Mouse (Mus musculus): Measurements from ENCODE around the gene Sltm. TPM values are rescaled to one million over a fixed set of nuclear protein-coding genes. Genes with fewer than 3 reads are reported as not detected.

The Sltm gene
- polyA plus RNA-seq, 1 experiment: 6.6 TPM

DNA sequence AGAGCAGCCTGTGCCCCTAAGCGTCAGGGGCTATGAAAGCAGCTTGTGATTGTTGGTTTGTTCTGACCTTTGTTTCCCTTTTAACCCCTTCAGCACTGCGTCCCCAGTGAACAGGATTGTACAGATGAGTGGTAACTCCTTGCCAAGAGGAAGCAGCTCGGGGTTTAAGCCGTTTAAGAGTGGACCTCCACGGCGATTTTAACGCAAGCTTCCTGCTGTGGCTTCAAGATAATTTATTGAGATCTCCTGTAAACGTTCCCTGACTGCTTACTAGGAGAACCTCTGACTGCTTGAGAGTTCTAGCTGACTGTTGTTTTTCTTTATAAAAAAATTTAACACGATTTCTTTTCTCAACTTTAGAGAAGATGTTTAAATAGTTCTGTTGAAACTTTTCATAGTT lies 48.9 kb downstream of the Sltm start:
- Histone ChIP-seq H3K27me3 (ENCODE audit: control insufficient read depth, insufficient read depth, low read length) (no peaks in the 10 kb centered on the region), H3K36me3 (ENCODE audit: control insufficient read depth, insufficient read depth, low read length) (peaks cover 47% of the 10 kb centered on the region), H3K4me1 (ENCODE audit: control insufficient read depth, insufficient read depth, insufficient read length) (no peaks in the 10 kb centered on the region; the same call in 1 of the 2 replicates), H3K27ac (ENCODE audit: insufficient read depth, low read length) (no peak overlapping the region), H3K4me3 (ENCODE audit: extremely low read depth, insufficient read depth, insufficient read length) (no peak overlapping the region)
- TF ChIP-seq POLR2A (IDR thresholded peaks at IDR 0.05; ENCODE audit: low read depth, low read length): no peak
- TF ChIP-seq CTCF (IDR thresholded peaks at IDR 0.05; ENCODE audit: extremely low read depth, insufficient read depth, insufficient read length, insufficient replicate concordance): no peak
- WGBS: 27% methylated on average over 9 of the region's 9 CpGs
- no peak for DNase-seq (ENCODE audit: low read depth in 1 of 2, low spot score in 2 of 2)

DNA sequence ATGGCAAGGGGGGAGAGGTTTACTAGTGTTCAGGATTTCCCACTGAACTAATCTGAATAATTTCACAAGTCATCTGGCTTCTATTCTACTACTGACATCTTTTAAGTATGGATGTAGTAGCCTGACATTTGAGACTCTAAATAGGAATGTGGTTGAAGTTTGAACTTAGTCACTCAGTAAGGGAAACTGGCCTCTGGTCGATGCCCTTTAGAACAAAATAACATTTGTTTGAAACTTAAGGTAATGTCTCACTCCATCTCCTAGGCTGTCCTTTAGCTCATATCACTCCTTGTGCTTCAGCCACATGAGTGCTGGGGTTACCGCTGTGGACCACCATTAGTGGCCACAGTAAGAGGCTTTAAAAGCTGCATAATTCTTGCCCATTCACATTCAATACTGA lies 55.7 kb downstream of the Sltm start:
- Histone ChIP-seq H3K36me3 (ENCODE audit: control insufficient read depth, insufficient read depth, low read length) (peaks cover 13% of the 10 kb centered on the region), H3K27me3 (ENCODE audit: control insufficient read depth, insufficient read depth, low read length) (no peaks in the 10 kb centered on the region), H3K4me3 (ENCODE audit: extremely low read depth, insufficient read depth, insufficient read length) (no peak overlapping the region), H3K4me1 (ENCODE audit: control insufficient read depth, insufficient read depth, insufficient read length) (no peaks in the 10 kb centered on the region), H3K27ac (ENCODE audit: insufficient read depth, low read length) (no peak overlapping the region)
- no peak for DNase-seq (ENCODE audit: low read depth in 1 of 2, low spot score in 2 of 2)
- TF ChIP-seq CTCF (IDR thresholded peaks at IDR 0.05; ENCODE audit: extremely low read depth, insufficient read depth, insufficient read length, insufficient replicate concordance) (no peak), POLR2A (IDR thresholded peaks at IDR 0.05; ENCODE audit: low read depth, low read length) (no peak)
- WGBS: 97% methylated on average over 2 of the region's 2 CpGs

DNA sequence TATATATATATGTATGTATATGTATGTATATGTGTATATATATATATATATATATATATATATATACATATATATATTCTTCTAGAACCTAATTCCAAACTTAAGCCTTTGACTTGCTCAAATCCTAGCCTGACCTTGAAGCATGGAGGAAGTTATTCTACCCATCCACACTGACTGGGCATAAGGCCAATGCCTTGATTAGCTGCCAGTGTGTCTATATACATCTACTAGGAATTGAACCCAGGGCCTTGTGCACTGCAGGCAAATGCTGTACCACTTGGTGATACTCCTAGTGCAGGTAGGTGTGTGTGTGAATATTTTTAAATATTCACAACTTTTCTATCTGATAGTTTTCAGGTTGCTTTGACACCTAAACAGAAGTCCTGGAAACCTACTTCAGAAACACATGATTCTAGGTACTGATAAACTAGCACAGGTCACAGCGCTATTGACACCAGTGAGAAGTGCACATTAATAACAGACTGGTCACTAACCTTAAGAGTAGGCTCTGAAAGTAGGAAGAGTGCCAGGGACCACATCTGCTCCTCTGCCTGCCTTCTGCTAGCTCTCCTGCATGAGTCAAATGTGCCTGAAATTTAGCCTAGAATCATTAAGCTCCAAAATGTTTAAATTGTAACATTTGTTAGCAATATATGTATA lies 59.8 kb downstream of the Sltm start:
- no peak for TF ChIP-seq POLR2A (IDR thresholded peaks at IDR 0.05; ENCODE audit: low read depth, low read length)
- TF ChIP-seq CTCF (IDR thresholded peaks at IDR 0.05; ENCODE audit: extremely low read depth, insufficient read depth, insufficient read length, insufficient replicate concordance): no peak
- no peaks in the 10 kb centered on the region for H3K4me1 ChIP-seq (ENCODE audit: control insufficient read depth, insufficient read depth, insufficient read length)
- DNase-seq (ENCODE audit: low read depth in 1 of 2, low spot score in 2 of 2): no peak
- 100% methylated on average over 1 of the region's 1 CpGs for WGBS
- no peak overlapping the region for H3K4me3 ChIP-seq (ENCODE audit: extremely low read depth, insufficient read depth, insufficient read length)
- H3K27me3 ChIP-seq (ENCODE audit: control insufficient read depth, insufficient read depth, low read length): no peaks in the 10 kb centered on the region
- peaks cover 22% of the 10 kb centered on the region for H3K36me3 ChIP-seq (ENCODE audit: control insufficient read depth, insufficient read depth, low read length)
- H3K27ac ChIP-seq (ENCODE audit: insufficient read depth, low read length): no peak overlapping the region

DNA sequence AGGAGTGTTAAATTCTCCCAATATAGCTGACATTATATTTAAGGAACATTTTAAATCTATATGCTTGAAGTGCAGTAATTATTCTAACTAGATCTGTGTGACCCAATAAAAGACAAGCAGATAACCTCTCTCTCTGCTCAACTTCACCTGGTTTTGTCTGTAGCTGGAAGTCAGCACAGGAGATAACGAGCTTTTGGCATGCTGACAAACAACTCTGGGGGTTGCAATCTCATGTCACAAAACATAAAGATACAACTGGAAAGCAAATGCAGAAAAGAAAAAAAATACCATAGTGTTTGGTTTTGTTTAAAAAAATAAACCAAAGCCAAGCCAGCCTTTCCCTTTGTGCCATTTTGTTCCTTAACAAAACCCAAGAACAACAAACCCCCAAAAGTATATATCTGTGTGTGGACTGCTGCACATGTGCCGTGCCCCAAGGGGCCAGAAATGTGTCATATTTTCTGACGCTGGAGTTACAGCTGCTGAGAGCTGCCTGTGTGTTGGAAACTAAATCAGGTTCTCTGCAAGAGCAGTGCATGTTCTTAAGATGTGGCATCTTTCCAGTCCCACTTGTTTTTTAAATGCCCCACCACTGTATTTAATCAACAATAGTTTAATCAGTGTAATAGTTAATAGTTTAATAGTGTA lies 68.6 kb downstream of the Sltm start:
- no peak for DNase-seq (ENCODE audit: low read depth in 1 of 2, low spot score in 2 of 2)
- Histone ChIP-seq H3K36me3 (ENCODE audit: control insufficient read depth, insufficient read depth, low read length) (peaks cover 26% of the 10 kb centered on the region), H3K4me3 (ENCODE audit: extremely low read depth, insufficient read depth, insufficient read length) (no peak overlapping the region), H3K27me3 (ENCODE audit: control insufficient read depth, insufficient read depth, low read length) (no peaks in the 10 kb centered on the region), H3K4me1 (ENCODE audit: control insufficient read depth, insufficient read depth, insufficient read length) (no peaks in the 10 kb centered on the region), H3K27ac (ENCODE audit: insufficient read depth, low read length) (no peak overlapping the region)
- TF ChIP-seq CTCF (IDR thresholded peaks at IDR 0.05; ENCODE audit: extremely low read depth, insufficient read depth, insufficient read length, insufficient replicate concordance): no peak
- TF ChIP-seq POLR2A (IDR thresholded peaks at IDR 0.05; ENCODE audit: low read depth, low read length): no peak
- 83% methylated on average over 3 of the region's 3 CpGs for WGBS

DNA sequence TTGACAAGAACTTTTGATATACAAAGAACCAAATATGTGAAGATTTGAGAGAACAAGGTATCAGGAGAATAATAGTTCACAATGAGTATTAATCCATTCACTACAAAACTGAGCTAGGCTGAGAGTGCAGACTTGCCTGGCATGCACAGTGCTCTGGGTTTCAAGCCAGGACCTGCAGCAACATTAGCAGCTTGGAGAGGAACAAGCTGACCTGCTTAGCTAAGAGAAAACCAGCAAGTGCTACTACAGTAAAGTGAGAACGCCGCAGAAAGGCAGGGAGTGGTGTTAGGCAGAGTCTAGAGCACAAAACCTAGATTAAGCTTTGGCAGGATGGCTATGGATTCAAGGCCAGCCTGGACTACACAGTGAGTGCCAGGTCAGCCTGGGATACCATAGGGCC lies 87.2 kb downstream of the Sltm start:
- peaks cover 10% of the 10 kb centered on the region for H3K36me3 ChIP-seq (ENCODE audit: control insufficient read depth, insufficient read depth, low read length)
- WGBS: 96% methylated on average over 2 of the region's 2 CpGs
- DNase-seq (ENCODE audit: low read depth in 1 of 2, low spot score in 2 of 2): no peak
- H3K27me3 ChIP-seq (ENCODE audit: control insufficient read depth, insufficient read depth, low read length): no peaks in the 10 kb centered on the region
- H3K27ac ChIP-seq (ENCODE audit: insufficient read depth, low read length): no peak overlapping the region
- no peaks in the 10 kb centered on the region for H3K4me1 ChIP-seq (ENCODE audit: control insufficient read depth, insufficient read depth, insufficient read length)
- TF ChIP-seq CTCF (IDR thresholded peaks at IDR 0.05; ENCODE audit: extremely low read depth, insufficient read depth, insufficient read length, insufficient replicate concordance): no peak
- no peak for TF ChIP-seq POLR2A (IDR thresholded peaks at IDR 0.05; ENCODE audit: low read depth, low read length)
- no peak overlapping the region for H3K4me3 ChIP-seq (ENCODE audit: extremely low read depth, insufficient read depth, insufficient read length)

DNA sequence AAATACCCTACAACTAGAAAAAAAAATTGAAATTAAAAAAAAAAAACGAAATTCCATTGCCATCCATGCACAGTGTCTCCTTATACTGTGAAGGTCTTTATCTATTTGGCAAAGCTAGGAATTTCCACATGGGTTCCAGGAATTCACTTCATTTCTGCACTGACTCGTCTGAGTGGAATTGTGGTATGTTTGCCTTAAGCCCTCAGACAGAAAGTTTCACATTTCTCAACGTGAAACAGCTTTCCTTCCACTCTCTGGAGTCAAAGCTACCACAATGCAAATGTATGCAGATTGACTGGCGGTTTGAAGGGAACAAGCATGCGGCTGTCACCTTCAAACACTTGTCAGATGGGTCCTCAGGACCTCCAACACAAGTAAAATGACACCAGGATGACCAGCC lies 89.1 kb downstream of the Sltm start:
- H3K27me3 ChIP-seq (ENCODE audit: control insufficient read depth, insufficient read depth, low read length): no peaks in the 10 kb centered on the region
- H3K4me1 ChIP-seq (ENCODE audit: control insufficient read depth, insufficient read depth, insufficient read length): no peaks in the 10 kb centered on the region
- H3K4me3 ChIP-seq (ENCODE audit: extremely low read depth, insufficient read depth, insufficient read length): no peak overlapping the region
- TF ChIP-seq POLR2A (IDR thresholded peaks at IDR 0.05; ENCODE audit: low read depth, low read length) (no peak), CTCF (IDR thresholded peaks at IDR 0.05; ENCODE audit: extremely low read depth, insufficient read depth, insufficient read length, insufficient replicate concordance) (no peak)
- DNase-seq (ENCODE audit: low read depth in 1 of 2, low spot score in 2 of 2): no peak
- peaks cover 4% of the 10 kb centered on the region for H3K36me3 ChIP-seq (ENCODE audit: control insufficient read depth, insufficient read depth, low read length)
- WGBS: 62% methylated on average over 5 of the region's 5 CpGs
- H3K27ac ChIP-seq (ENCODE audit: insufficient read depth, low read length): no peak overlapping the region

DNA sequence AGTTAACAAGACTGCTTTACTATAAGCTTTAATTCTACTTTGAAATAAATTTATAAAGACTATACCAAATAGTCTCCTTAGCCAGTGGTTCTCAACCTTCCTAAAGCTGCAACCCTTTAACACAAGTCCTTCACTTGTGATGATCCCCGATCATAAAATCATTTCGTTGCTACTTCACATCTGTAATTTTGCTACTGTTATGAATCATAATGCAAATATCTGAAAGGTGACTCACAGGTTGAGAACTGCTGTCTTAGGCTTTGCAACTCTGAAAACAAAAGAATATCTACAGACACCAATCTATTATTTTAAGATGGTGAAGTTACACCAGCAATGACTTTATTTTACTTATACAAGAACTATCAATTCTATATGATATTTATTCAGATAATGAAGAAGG lies 94.2 kb downstream of the Sltm start:
- Histone ChIP-seq H3K36me3 (ENCODE audit: control insufficient read depth, insufficient read depth, low read length) (peaks cover 3% of the 10 kb centered on the region; the same call in 1 of the 2 replicates), H3K27ac (ENCODE audit: insufficient read depth, low read length) (no peak overlapping the region), H3K27me3 (ENCODE audit: control insufficient read depth, insufficient read depth, low read length) (no peaks in the 10 kb centered on the region), H3K4me3 (ENCODE audit: extremely low read depth, insufficient read depth, insufficient read length) (no peak overlapping the region), H3K4me1 (ENCODE audit: control insufficient read depth, insufficient read depth, insufficient read length) (no peaks in the 10 kb centered on the region)
- no peak for DNase-seq (ENCODE audit: low read depth in 1 of 2, low spot score in 2 of 2)
- TF ChIP-seq POLR2A (IDR thresholded peaks at IDR 0.05; ENCODE audit: low read depth, low read length) (no peak), CTCF (IDR thresholded peaks at IDR 0.05; ENCODE audit: extremely low read depth, insufficient read depth, insufficient read length, insufficient replicate concordance) (no peak)
- WGBS: 76% methylated on average over 2 of the region's 2 CpGs

Other genes with a start within 250 kb of the Sltm start
- 12.3 and 12.9 TPM in 2 replicates for gene Ccnb2, start 121.2 kb upstream of the Sltm start, polyA plus RNA-seq (2012; rRNA removed)
- gene Rnf111, start 39.0 kb upstream of the Sltm start, polyA plus RNA-seq (2012; rRNA removed): 58.5 and 76.8 TPM in 2 replicates
- gene Gm10642, start 113.5 kb downstream of the Sltm start, polyA plus RNA-seq (2012; rRNA removed): 1.5 and 4.2 TPM in 2 replicates
- gene Mindy2, start 114.4 kb downstream of the Sltm start, polyA plus RNA-seq (2012; rRNA removed): 8.5 and 22.1 TPM in 2 replicates
- 27.9 and 29.5 TPM in 2 replicates for gene Adam10, start 136.2 kb downstream of the Sltm start, polyA plus RNA-seq (2012; rRNA removed)